Mouse (Mus musculus) left cerebral cortex, adult 6 months (tissue): ENCODE results near the gene Paox. TPM values are rescaled to one million over a fixed set of nuclear protein-coding genes. Genes with fewer than 3 reads are reported as not detected.

Experiments
- long read RNA-seq, 2 experiments: library from polyadenylated mRNA; unstranded; transcript quantifications; one replicate each; pipeline ENCODE4 v2.0.0; 2019 to 2020
- polyA plus RNA-seq: library from polyadenylated mRNA; unstranded; fragments of <200 nt; fragmentation: Nextera tagmentation; gene quantifications from 2 replicates; pipeline ENCODE4 v1.2.3, GENCODE M21; 2021

Paox gene
- 4.3 and 5.1 TPM in 2 replicates for polyA plus RNA-seq
- long read RNA-seq, experiment 1, full-length matches to known transcripts: 40 of 42 reads
- long read RNA-seq, experiment 1, partial matches to known transcripts: 0 of 42 reads
- long read RNA-seq, experiment 1, other reads (novel, unspliced or antisense): 2 of 42 reads
- long read RNA-seq, experiment 2, full-length matches to known transcripts: 8 of 13 reads
- long read RNA-seq, experiment 2, partial matches to known transcripts: 4 of 13 reads
- long read RNA-seq, experiment 2, other reads (novel, unspliced or antisense): 1 of 13 reads

GRCm38 (mm10) chr7:140115583-140116328 lies at the start of gene Paox:
Gene Paox, plus strand, starts transcription at chr7:140115799.

DNA sequence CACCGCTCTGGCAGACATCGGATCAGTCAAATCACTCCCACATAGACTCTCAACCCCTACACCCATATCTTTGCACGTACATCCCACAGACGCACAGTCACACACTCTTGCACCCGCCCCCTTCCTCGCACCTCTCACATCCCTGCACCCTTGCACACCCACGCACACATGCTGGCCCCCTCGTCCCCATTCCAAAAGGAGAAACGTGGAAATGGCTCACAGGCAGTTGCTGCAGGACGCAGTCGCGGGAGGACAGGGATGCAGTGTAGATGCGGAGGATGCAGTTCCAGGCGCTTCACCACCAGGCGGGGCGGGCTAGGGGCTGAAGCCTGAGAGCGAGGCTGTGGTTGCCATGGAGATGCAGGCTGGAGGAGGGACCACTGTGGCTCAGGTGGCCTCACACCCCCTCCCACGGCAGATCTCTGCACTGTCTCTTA lies 33.3 kb upstream of the Paox start, which contains the start of gene Caly:
Gene Caly, minus strand, starts transcription at position 307 of the 437 bp plus-strand sequence.

GRCm38 (mm10) chr7:140092924-140093528 lies 22.6 kb upstream of the Paox start, which contains the start of gene Prap1:
Gene Prap1, plus strand, starts transcription at chr7:140093395.

GRCm38 (mm10) chr7:140101993-140102860 lies 13.4 kb upstream of the Paox start, which contains the start of gene Fuom:
Gene Fuom, minus strand, starts transcription at chr7:140102441.

GRCm38 (mm10) chr7:140116329-140117054 lies 893 bp downstream of the Paox start, which contains the start of gene Echs1:
Gene Echs1, minus strand, starts transcription at chr7:140116476.

DNA sequence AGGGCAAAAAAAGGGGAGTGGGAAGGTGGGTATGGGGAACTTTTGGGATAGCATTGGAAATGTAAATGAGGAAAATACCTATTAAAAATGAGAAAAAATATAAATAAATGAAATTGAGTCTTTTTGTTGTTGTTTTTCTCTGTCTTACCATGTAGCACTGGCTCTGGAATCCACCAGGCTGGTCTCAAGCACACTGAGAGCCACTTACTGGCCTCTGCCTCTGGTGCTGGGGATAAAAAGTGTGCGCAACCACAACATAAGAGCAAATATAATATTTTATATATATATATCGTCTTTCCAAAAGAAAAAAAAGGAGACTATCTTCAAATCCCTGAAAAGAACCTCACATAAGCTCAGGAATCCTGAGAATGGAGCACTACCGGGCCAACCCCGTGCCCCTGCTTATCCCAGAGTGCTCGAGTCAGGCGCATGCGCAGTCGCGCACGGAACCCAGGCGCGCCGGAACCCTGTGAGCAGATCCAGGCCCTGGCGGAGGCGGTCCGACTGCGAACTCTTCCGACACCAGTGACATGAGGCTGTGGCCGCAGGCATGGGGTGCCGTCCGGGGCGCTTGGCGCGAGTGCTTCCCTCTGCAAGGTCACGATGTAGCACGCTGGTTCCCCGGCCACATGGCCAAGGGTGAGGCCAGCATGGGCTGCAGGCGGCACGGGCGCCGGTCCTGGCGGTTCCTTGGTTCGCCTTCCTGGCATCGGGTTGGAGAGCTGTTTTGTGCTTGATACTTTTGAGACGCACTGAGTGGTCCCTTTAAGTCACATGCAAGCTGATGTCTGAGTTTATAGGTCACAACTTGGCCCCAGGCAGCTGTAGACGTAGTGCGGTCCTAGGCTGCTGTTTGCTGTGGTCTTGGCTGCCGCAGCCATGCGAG lies 21.8 kb downstream of the Paox start, which contains the start of gene Mtg1:
Gene Mtg1, plus strand, starts transcription at position 430 of the 886 bp plus-strand sequence.

DNA sequence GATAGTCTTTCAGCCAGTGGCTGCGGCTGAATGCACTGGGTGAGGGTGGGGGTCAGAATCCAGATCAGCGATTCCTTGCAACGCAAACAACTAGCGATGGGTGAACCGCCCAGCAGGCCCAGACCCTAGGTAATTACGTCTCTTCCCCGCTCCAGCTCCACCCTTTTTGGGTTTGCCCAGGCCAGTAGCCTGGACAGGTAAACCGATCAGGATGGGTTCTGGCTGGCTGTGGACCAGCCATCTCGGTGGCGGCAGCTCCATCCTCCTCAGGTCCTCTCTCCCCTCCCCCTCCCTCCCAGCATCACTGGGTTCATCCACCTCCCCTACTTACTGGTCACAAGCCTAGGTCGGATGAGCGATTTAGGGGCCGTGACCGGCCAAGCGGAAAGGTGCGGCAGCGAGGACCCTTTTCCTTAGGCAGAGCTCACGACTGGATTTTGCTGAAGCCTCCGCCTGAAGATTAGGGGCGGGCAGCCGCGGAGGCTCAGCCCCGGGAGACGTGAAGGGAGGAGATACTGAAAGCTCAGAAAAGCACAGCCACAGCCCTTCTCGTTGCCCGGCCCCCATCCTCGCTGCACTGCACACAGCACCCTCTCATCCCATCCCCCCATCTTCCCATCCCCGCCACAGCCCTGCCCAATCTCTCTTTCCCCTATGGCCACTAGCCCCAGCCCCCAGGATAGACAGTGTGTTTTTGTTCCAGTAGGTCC lies 38.8 kb downstream of the Paox start, which contains the start of gene Sprn:
Gene Sprn, minus strand, starts transcription at position 660 of the 710 bp plus-strand sequence.

DNA sequence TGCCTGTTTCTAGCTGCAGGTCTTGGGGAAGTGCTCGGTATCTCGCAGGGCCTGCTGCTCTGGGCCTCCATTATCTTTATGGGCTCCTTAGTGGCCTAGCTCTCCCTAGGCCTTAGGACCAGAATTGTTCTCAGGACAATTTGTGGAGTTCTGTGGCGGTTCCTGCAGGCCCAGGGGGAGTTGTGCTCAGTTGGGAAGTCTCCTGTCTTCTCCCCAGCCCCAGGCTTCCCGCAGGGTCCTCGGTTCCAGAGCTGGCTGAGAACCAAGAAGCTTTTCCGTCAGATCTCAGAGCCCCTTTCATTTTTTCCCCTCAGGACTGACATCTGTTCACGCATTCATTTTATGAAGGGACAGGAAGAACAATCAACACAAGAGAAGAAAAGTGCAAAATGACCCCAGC lies 49.1 kb downstream of the Paox start, which contains the start of gene Olfr522:
Gene Olfr522, minus strand, starts transcription at position 101 of the 400 bp plus-strand sequence.

GRCm38 (mm10) chr7:140172936-140173335 lies 57.3 kb downstream of the Paox start, which contains the start of gene Olfr523:
Gene Olfr523, plus strand, starts transcription at chr7:140173217.

Other genes starting within 250 kb of the Paox start
- gene Kndc1, start 221.1 kb upstream of the Paox start, polyA plus RNA-seq: 14.1 and 22.4 TPM in 2 replicates
- gene Utf1, start 172.0 kb upstream of the Paox start, polyA plus RNA-seq: not detected in 2 replicates
- gene 6430531B16Rik, start 137.0 kb upstream of the Paox start, polyA plus RNA-seq: 0.82 and 1.3 TPM in 2 replicates
- gene Adam8, start 123.2 kb upstream of the Paox start, polyA plus RNA-seq: 0.46 and 0.47 TPM in 2 replicates
- 36.5 and 53.0 TPM in 2 replicates for gene Zfp511, start 79.4 kb upstream of the Paox start, polyA plus RNA-seq
- 22.3 and 31.9 TPM in 2 replicates for gene Tubgcp2, start 79.1 kb upstream of the Paox start, polyA plus RNA-seq
- not detected in 2 replicates for gene Msx3, start 66.7 kb upstream of the Paox start, polyA plus RNA-seq
- gene Caly, start 33.3 kb upstream of the Paox start, polyA plus RNA-seq: 444 and 556 TPM in 2 replicates
- gene Prap1, start 22.4 kb upstream of the Paox start, polyA plus RNA-seq: not detected in 2 replicates
- gene Fuom, start 13.4 kb upstream of the Paox start, polyA plus RNA-seq: 114 and 131 TPM in 2 replicates
- gene Echs1, start 677 bp downstream of the Paox start, polyA plus RNA-seq: 107 and 129 TPM in 2 replicates
- 35.5 and 55.8 TPM in 2 replicates for gene Mtg1, start 21.8 kb downstream of the Paox start, polyA plus RNA-seq
- 53.6 and 65.3 TPM in 2 replicates for gene Sprn, start 39.1 kb downstream of the Paox start, polyA plus RNA-seq
- gene Olfr522, start 49.0 kb downstream of the Paox start, polyA plus RNA-seq: not detected in 2 replicates
- not detected in 2 replicates for gene Olfr523, start 57.4 kb downstream of the Paox start, polyA plus RNA-seq
- gene Olfr524, start 90.2 kb downstream of the Paox start, polyA plus RNA-seq: not detected in 2 replicates
- gene Cd163l1, start 102.5 kb downstream of the Paox start, polyA plus RNA-seq: not detected in 2 replicates
- gene 5830411N06Rik, start 131.5 kb downstream of the Paox start, polyA plus RNA-seq: not detected in 2 replicates
- not detected in 2 replicates for gene Olfr525, start 205.1 kb downstream of the Paox start, polyA plus RNA-seq
- not detected in 2 replicates for gene Olfr527, start 218.2 kb downstream of the Paox start, polyA plus RNA-seq
- gene Olfr60, start 245.9 kb downstream of the Paox start, polyA plus RNA-seq: not detected in 2 replicates